Mouse (Mus musculus): ENCODE measurements around the gene Dtx3.
"Not testable (repeated sequence)": the region's sequence is repeated elsewhere in the genome, so short reads cannot be mapped to it uniquely, and the experiment has no call there.

Dtx3 gene

GRCm38 (mm10) chr10:127203106-127203505, 7.6 kb upstream of the Dtx3 start:
- DNase-seq = no peak

- DNase-seq = no peak
These were observed 4.8 kb upstream of the Dtx3 start for GRCm38 (mm10) chr10:127200279-127200678.

GRCm38 (mm10) chr10:127199474-127199873, 3.9 kb upstream of the Dtx3 start:
- DNase-seq = no peak

GRCm38 (mm10) chr10:127199068-127199467, 3.5 kb upstream of the Dtx3 start:
- DNase-seq = no peak

GRCm38 (mm10) chr10:127198492-127198891, 3.0 kb upstream of the Dtx3 start:
- DNase-seq = no peak

GRCm38 (mm10) chr10:127197505-127198110, 2.1 kb upstream of the Dtx3 start:
- DNase-seq = no peak

GRCm38 (mm10) chr10:127197104-127197503, 1.6 kb upstream of the Dtx3 start:
- no peak for DNase-seq

- peak; percentile 68 to 89 for DNase-seq
These were observed 864 bp upstream of the Dtx3 start for GRCm38 (mm10) chr10:127196392-127196791.

GRCm38 (mm10) chr10:127194428-127195327, 850 bp downstream of the Dtx3 start:
- peak; percentile 87 to 91 for DNase-seq

GRCm38 (mm10) chr10:127193011-127193410, 2.5 kb downstream of the Dtx3 start:
- no peak for DNase-seq

- not testable (repeated sequence) for DNase-seq
These were observed 3.5 kb downstream of the Dtx3 start for GRCm38 (mm10) chr10:127192057-127192328.

GRCm38 (mm10) chr10:127191191-127192056, 4.1 kb downstream of the Dtx3 start:
- DNase-seq = no peak

- no peak for DNase-seq
These were observed 4.9 kb downstream of the Dtx3 start for GRCm38 (mm10) chr10:127190398-127191190.

- DNase-seq = peak in 1 of 2 experiments; percentile 64
These were observed 5.7 kb downstream of the Dtx3 start, which contains the start of gene Arhgef25 for GRCm38 (mm10) chr10:127189651-127190381. TSS of gene Arhgef25 (minus strand) at chr10:127190083.

- no peak for DNase-seq
These were observed 6.3 kb downstream of the Dtx3 start for GRCm38 (mm10) chr10:127189116-127189650.

- DNase-seq = peak; percentile 51 to 61
These were observed 6.9 kb downstream of the Dtx3 start for GRCm38 (mm10) chr10:127188465-127189115.

GRCm38 (mm10) chr10:127188079-127188453, 7.5 kb downstream of the Dtx3 start:
- DNase-seq = no peak

GRCm38 (mm10) chr10:127187371-127188078, 8.0 kb downstream of the Dtx3 start:
- DNase-seq = no peak

- no peak for DNase-seq
These were observed 9.1 kb downstream of the Dtx3 start for GRCm38 (mm10) chr10:127186451-127186850.

- no peak for DNase-seq
These were observed 10.0 kb downstream of the Dtx3 start for GRCm38 (mm10) chr10:127185506-127185905.

Data from kidney, postnatal 25 days (tissue).